Mouse (Mus musculus) midbrain, embryonic 16.5 days (tissue): ENCODE measurements around the gene Iars2. TPM values are rescaled to one million over a fixed set of nuclear protein-coding genes. Genes with fewer than 3 reads are reported as not detected.
"Not testable (repeated sequence)": the region's sequence is repeated elsewhere in the genome, so short reads cannot be mapped to it uniquely, and the experiment has no call there.

Experiments
- ATAC-seq: fragments of 200-750 bp; cut with Nextera tagmentation; 2 replicates; pipeline ENCODE4 v1.8.0; 2017; ENCODE audit warnings: moderate TSS enrichment
- H3K27ac ChIP-seq: fragments of 300-500 bp; sonication (generic); 2 replicates; pipeline ENCODE4 v1.5.1; 2014; ENCODE audit warnings: mild to moderate bottlenecking, low read length, mixed read lengths
- H3K27me3 ChIP-seq: fragments of 300-500 bp; sonication (generic); 2 replicates; pipeline ENCODE4 v1.6.1; 2014; ENCODE audit warnings: low read depth, low read length, mixed read lengths; ENCODE audit not compliant: control insufficient read depth, insufficient read depth
- H3K36me3 ChIP-seq: fragments of 300-500 bp; sonication (generic); 2 replicates; pipeline ENCODE4 v1.6.1; 2014; ENCODE audit warnings: mild to moderate bottlenecking, low read length, moderate library complexity, mixed read lengths; ENCODE audit not compliant: control insufficient read depth, insufficient read depth
- H3K4me1 ChIP-seq: fragments of 300-500 bp; sonication (generic); 2 replicates; pipeline ENCODE4 v1.6.1; 2014; ENCODE audit warnings: mild to moderate bottlenecking, low read length, mixed read lengths; ENCODE audit not compliant: control insufficient read depth, insufficient read depth
- H3K4me2 ChIP-seq: fragments of 300-500 bp; sonication (generic); 2 replicates; pipeline ENCODE4 v1.6.1; 2014; ENCODE audit warnings: mild to moderate bottlenecking, low read length, mixed read lengths
- H3K4me3 ChIP-seq: fragments of 300-500 bp; sonication (generic); 2 replicates; pipeline ENCODE4 v1.5.1; 2014; ENCODE audit warnings: low read depth, mild to moderate bottlenecking, low read length, moderate library complexity, mixed read lengths
- H3K9ac ChIP-seq: fragments of 300-500 bp; sonication (generic); 2 replicates; pipeline ENCODE4 v1.6.1; 2014; ENCODE audit warnings: low read depth, low read length, mixed read lengths
- H3K9me3 ChIP-seq: fragments of 300-500 bp; sonication (generic); replicated peaks from 2 replicates; pipeline ENCODE4 v1.6.1; 2014; ENCODE audit warnings: mild to moderate bottlenecking, low read length, mixed read lengths; ENCODE audit not compliant: control insufficient read depth, poor library complexity, severe bottlenecking
- WGBS: fragments of 180-500 bp; shearing (Covaris S2); extraction: QIAGEN DNeasy Blood & Tissue Kit; methylation state at CpG from one replicate; pipeline ENCODE4 v1.1.7; 2014; 5-methylcytosine and 5-hydroxymethylcytosine counted together
- polyA plus RNA-seq: library from polyadenylated mRNA; unstranded; fragments of >200 nt; fragmentation: Nextera tagmentation; extraction: Ambion mirVana; gene quantifications from 2 replicates; pipeline ENCODE4 v1.2.1, GENCODE M21; 2015

The Iars2 gene
- polyA plus RNA-seq, 1 experiment from 2014 or later, result 17.0 TPM

DNA sequence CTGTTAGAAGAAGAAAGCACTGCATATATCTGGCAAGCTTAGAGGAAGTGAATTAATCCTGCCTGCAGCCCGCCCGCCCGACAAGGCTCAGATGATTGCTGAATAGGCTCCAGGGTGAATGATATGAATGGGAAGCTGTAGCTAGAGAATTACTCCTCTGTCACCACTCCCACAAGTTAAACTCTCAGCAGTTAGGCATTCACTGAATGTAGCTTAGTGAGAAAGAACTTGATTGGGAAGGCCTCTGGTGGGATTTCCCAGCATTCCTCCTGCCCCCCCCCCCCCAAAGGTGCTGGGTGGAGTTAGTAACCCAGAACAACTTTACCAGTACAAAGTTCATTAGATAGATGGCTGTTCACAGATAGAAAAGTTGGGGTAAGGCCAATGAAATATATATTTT, 7.3 kb upstream of the Iars2 start:
- Histone ChIP-seq H3K4me1 (peaks cover 23% of the 10 kb centered on the region), H3K4me3 (no peak overlapping the region), H3K4me2 (no peak overlapping the region), H3K9me3 (no peaks in the 10 kb centered on the region), H3K27me3 (no peaks in the 10 kb centered on the region), H3K36me3 (peaks cover 5% of the 10 kb centered on the region), H3K9ac (no peak overlapping the region), H3K27ac (no peak overlapping the region)
- ATAC-seq, result no peak
- WGBS, result 11% methylated on average over 3 of the region's 3 CpGs

DNA sequence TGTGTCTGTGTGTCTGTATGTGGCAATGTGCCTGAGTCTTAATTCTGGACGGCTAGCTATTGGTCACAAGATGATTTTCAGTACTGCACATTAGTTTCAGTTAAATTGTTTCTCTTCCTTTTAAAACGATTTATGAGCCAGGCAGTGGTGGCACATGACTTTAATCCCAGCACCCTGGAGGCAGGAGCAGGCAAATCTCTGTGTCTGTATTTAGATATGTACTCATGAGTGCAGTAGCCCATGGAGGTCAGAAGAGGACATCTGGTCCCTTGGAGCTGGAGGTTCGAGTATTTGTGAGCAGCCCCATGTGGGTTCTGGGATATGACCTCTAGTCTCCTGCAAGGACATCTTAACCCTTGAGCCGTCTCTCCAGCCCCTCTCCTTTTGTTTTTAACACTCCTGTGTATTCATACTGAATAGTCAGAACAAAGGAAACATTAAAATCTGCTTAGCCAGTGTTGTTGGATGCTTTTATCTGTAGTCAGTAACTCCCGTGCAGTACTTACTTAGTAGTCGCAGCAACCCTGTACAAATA, 6.1 kb upstream of the Iars2 start:
- ATAC-seq, result no peak
- peaks cover 25% of the 10 kb centered on the region for H3K4me1 ChIP-seq
- no peak overlapping the region for H3K27ac ChIP-seq
- no peak overlapping the region for H3K9ac ChIP-seq
- H3K27me3 ChIP-seq, result no peaks in the 10 kb centered on the region
- no peak overlapping the region for H3K4me3 ChIP-seq
- whole genome bisulfite sequencing, result 60% methylated on average over 6 of the region's 6 CpGs
- no peaks in the 10 kb centered on the region for H3K9me3 ChIP-seq
- H3K36me3 ChIP-seq, result peaks cover 5% of the 10 kb centered on the region
- H3K4me2 ChIP-seq, result no peak overlapping the region

DNA sequence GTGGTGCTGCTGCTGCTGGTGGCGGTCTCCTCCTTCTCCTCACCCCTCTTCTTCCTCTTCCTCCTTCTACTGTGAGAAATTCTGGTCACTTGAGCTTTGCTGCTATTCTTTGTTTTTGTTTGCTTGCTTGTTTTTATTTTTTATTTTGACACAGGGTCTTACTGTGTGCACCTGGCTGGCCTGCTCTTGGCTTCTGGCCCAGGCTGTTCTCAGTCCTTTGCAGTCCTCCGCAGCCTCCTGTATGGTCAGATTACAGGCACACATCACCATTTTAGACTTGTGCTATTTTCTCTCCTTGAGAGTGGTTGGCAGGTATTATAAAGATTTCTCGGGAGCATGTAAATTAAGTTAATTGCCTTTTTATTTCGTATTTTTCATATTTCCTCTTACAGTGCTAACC, 4.9 kb upstream of the Iars2 start:
- no peak for ATAC-seq
- Histone ChIP-seq H3K4me1 (peaks cover 30% of the 10 kb centered on the region), H3K4me2 (0 out of 2 replicates have a peak overlapping the region, but pooled peaks have one; percentile 1), H3K36me3 (no peaks in the 10 kb centered on the region), H3K9ac (no peak overlapping the region), H3K4me3 (no peak overlapping the region), H3K9me3 (no peaks in the 10 kb centered on the region), H3K27ac (no peak overlapping the region), H3K27me3 (no peaks in the 10 kb centered on the region)
- WGBS, result 91% methylated on average over 4 of the region's 4 CpGs

DNA sequence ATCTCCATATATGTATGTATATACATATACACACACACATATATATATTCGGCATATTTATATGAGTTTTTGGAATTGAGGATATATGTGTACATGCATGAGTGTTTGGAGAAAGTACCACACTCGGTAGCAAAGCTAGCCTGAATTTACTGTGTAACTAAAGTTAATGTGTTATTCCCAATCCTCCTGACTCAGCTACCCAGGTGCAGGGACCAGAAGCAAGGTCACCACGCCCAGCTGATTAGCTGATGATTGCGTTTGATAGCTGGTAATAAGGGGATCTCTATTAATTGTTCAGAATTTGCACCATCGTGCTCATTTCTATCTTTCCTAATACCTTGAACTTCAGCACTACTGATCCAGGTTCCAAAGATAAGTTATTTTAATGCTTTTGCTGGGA, 4.5 kb upstream of the Iars2 start:
- H3K4me3 ChIP-seq, result no peak overlapping the region
- no peak overlapping the region for H3K4me2 ChIP-seq
- H3K9ac ChIP-seq, result no peak overlapping the region
- peaks cover 30% of the 10 kb centered on the region for H3K4me1 ChIP-seq
- no peak for ATAC-seq
- H3K27ac ChIP-seq, result no peak overlapping the region
- no peaks in the 10 kb centered on the region for H3K27me3 ChIP-seq
- 92% methylated on average over 5 of the region's 5 CpGs for WGBS
- H3K9me3 ChIP-seq, result no peaks in the 10 kb centered on the region
- H3K36me3 ChIP-seq, result no peaks in the 10 kb centered on the region

DNA sequence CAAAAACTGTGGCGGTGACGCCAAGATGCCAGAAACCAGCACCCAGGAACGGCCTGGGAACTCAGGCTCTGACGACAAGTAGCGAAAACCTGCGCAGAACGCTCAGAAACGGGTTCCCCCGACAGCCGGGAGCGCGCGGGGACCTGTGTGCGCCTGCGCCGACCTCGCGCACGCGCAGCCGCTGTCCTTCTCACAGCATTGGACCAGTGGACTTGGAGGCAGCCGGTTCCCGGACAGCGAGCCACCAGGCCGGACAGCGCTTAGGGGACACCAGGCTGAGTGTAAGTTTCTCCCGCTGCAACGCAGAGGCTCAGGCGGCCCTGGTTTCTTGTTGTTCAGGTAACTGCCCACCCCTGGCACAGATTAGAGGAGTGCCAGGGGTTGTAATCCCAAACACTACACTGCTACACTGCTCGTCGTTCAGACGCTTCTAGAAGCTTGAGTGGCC, 2.8 kb upstream of the Iars2 start, which contains the start of gene Bpnt1:
Gene Bpnt1 (plus strand): TSS at position 167 of the 448 bp plus-strand sequence.
- under 1% methylated on average over 30 of the region's 32 CpGs for WGBS
- no peaks in the 10 kb centered on the region for H3K9me3 ChIP-seq
- H3K4me2 ChIP-seq, result peak within 1 kb of the TSS; percentile 86
- peak; percentile 84 for ATAC-seq
- peak within 1 kb of the TSS; percentile 79 for H3K4me3 ChIP-seq
- H3K27me3 ChIP-seq, result no peaks in the 10 kb centered on the region
- no peaks in the 10 kb centered on the region for H3K36me3 ChIP-seq
- H3K9ac ChIP-seq, result peak within 1 kb of the TSS; percentile 87
- H3K4me1 ChIP-seq, result peaks cover 36% of the 10 kb centered on the region
- peak within 1 kb of the TSS; percentile 87 for H3K27ac ChIP-seq

DNA sequence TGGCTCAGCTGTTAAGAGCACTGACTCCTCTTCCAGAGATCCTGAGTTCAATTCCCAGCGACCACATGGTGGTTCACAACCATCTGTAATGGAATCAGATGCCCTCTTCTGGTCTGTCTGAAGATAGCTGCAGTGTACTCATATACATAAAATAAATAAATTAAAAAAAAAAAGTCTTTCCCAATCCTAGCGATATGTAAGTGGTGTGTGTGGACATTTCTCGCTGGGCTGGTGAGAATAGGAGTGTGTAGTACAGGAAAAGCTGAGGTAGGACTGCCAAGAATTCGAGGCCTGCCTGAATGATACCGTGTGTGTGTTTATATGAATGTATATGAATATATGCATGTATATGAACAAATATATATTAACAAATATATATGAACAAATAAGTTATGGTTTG, 2.2 kb upstream of the Iars2 start:
- whole genome bisulfite sequencing, result 55% methylated on average over 5 of the region's 5 CpGs
- no peaks in the 10 kb centered on the region for H3K9me3 ChIP-seq
- no peaks in the 10 kb centered on the region for H3K27me3 ChIP-seq
- H3K9ac ChIP-seq, result peak overlapping the region; percentile 25; the same call in 1 of the 2 replicates
- peak overlapping the region; percentile 86 for H3K4me2 ChIP-seq
- no peak for ATAC-seq
- H3K4me3 ChIP-seq, result no peak overlapping the region
- peaks cover 6% of the 10 kb centered on the region; the same call in 1 of the 2 replicates for H3K36me3 ChIP-seq
- no peak overlapping the region; the same call in 1 of the 2 replicates for H3K27ac ChIP-seq
- H3K4me1 ChIP-seq, result peaks cover 36% of the 10 kb centered on the region

DNA sequence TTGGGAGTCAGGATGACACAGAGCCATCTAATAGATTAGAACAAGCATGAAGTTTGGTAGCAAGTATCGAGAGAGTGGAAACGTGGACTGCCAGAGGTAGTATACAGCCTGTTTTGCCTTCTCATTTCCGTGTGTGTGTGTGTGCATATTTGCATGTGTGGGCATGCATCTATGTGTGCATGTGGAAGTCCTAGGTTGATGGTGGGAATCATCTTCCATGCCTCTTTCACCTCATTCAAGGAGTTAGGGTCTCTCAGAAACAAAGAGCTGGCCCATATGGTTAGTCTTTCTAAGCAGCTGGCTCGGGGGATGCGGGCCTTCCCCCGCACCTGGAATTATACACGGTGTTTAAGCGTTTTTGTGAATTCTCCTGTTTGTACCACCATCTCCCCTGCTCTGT, 655 bp upstream of the Iars2 start:
- Histone ChIP-seq H3K9ac (no peak overlapping the region), H3K4me1 (peaks cover 36% of the 10 kb centered on the region), H3K4me2 (peak overlapping the region; percentile 68), H3K36me3 (peaks cover 7% of the 10 kb centered on the region; the same call in 1 of the 2 replicates), H3K9me3 (no peaks in the 10 kb centered on the region), H3K27me3 (no peaks in the 10 kb centered on the region), H3K27ac (no peak overlapping the region), H3K4me3 (no peak overlapping the region; the same call in 1 of the 2 replicates)
- no peak for ATAC-seq
- 91% methylated on average over 8 of the region's 8 CpGs for WGBS

DNA sequence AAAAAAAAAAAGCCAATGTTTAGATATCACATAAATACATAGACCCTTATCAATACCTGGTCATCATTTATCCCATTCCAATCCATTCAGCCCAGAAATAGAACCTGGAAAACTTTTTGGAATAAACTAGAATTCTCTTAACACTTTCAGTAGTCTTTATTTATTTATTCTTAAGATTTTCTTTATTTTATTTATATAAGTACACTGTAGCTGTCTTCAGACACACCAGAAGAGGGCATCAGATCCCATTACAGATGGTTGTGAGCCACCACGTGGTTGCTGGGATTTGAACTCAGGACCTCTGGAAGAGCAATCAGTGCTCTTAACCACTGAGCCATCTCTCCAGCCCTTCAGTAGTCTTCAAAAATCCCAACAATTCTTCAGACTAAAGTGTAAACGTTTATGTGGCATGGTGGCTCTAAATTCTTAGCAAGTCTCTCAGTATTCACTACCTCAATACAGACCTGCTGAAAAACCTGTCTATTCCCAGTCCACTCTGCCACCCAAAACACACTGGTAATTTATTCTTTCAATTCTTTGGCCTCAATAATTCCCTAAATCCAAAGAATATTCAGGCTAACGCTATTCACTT, 1.3 kb downstream of the Iars2 start:
- H3K36me3 ChIP-seq, result peaks cover 18% of the 10 kb centered on the region; the same call in 1 of the 2 replicates
- ATAC-seq, H3K27ac ChIP-seq, H3K9ac ChIP-seq, H3K27me3 ChIP-seq, H3K9me3 ChIP-seq: not testable (repeated sequence)
- WGBS, result 54% methylated on average over 3 of the region's 3 CpGs
- H3K4me3 ChIP-seq, result 0 out of 2 replicates have a peak overlapping the region, but pooled peaks have one; percentile 77
- H3K4me1 ChIP-seq, result peaks cover 18% of the 10 kb centered on the region
- H3K4me2 ChIP-seq, result peak overlapping the region; percentile 68

DNA sequence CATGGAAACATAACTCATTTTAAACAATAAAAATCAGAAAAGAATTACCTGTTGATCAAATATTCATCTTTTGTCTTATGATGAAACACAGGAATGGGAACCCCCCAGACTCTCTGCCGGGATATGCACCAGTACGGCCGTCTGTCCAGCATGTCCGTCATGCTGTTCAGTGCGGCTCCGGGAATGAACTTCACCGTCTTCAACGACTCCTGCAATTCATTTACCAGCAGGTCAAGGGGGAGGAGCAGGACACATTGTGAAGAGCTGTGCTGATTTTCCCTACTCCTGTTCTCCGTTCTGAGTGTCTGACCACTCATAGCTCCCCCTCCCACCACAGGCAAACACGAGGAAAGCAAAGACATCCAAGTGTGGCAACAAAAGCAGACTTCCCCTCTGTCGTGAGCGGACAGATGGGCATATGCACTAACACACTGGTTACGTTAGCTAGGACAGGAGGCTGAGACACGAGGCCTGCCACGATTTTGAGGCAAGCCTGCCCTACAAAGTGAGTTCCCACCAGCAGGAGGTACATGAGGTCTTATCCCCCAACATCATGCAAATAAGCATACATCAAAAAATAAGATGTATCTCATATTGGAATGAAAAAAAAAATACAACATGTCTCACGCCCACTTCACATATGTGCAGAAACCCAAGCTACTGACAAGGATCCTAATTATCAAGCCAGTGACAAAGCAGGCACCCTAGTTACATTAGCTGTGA, 13.2 kb downstream of the Iars2 start:
- Histone ChIP-seq H3K4me2 (no peak overlapping the region), H3K4me1 (no peaks in the 10 kb centered on the region), H3K9ac (no peak overlapping the region), H3K9me3 (no peaks in the 10 kb centered on the region), H3K27me3 (no peaks in the 10 kb centered on the region), H3K27ac (no peak overlapping the region), H3K4me3 (no peak overlapping the region), H3K36me3 (peaks cover 38% of the 10 kb centered on the region)
- 88% methylated on average over 16 of the region's 16 CpGs for WGBS
- no peak for ATAC-seq
